Mouse (Mus musculus) MEL (cell line): ENCODE results near the gene Cenpa.

Experiments
- CTCF ChIP-seq, 3 experiments: IDR thresholded peaks in 2 of 3; conservative IDR thresholded peaks in 1 of 3; 2 replicates each; pipeline ENCODE4 v1.5.1; 2011 to 2012; ENCODE audit warnings: low read length in 3 of 3, low read depth in 2 of 3, mild to moderate bottlenecking in 2 of 3, improper control_type of control experiment in 1 of 3, inconsistent platforms in 1 of 3, mixed read lengths in 1 of 3, moderate library complexity in 1 of 3; ENCODE audit not compliant: control insufficient read depth in 1 of 3, insufficient read depth in 1 of 3, poor library complexity in 1 of 3, severe bottlenecking in 1 of 3
- EP300 ChIP-seq, 2 experiments: IDR thresholded peaks; 2 replicates each; pipeline ENCODE4 v1.6.1; 2011; ENCODE audit warnings: improper control_type of control experiment in 2 of 2, low read length in 2 of 2, low read depth in 1 of 2, mild to moderate bottlenecking in 1 of 2
- GABPA ChIP-seq: IDR thresholded peaks from 2 replicates; pipeline ENCODE4 v1.6.1; 2012; ENCODE audit warnings: low read depth, mild to moderate bottlenecking, inconsistent platforms, low read length, improper control_type of control experiment, moderate library complexity
- JUND ChIP-seq: IDR thresholded peaks from 2 replicates; pipeline ENCODE4 v1.6.1; 2011; ENCODE audit warnings: low read depth, mild to moderate bottlenecking, improper control_type of control experiment, low read length
- KAT2A ChIP-seq: conservative IDR thresholded peaks from 2 replicates; pipeline ENCODE4 v1.6.1; 2012; ENCODE audit warnings: low read depth, low read length, improper control_type of control experiment, inconsistent platforms
- MAX ChIP-seq: IDR thresholded peaks from 2 replicates; pipeline ENCODE4 v1.6.1; 2011; ENCODE audit warnings: low read length, improper control_type of control experiment
- MEF2A ChIP-seq: IDR thresholded peaks from 2 replicates; pipeline ENCODE4 v1.6.1; 2014; ENCODE audit warnings: low read depth, mild to moderate bottlenecking, inconsistent platforms, low read length, improper control_type of control experiment; ENCODE audit not compliant: poor library complexity, insufficient replicate concordance, severe bottlenecking; ENCODE audit errors: extremely low read depth
- MYC ChIP-seq: IDR thresholded peaks from 2 replicates; pipeline ENCODE4 v1.6.1; 2011; ENCODE audit warnings: low read depth, mild to moderate bottlenecking, low read length, improper control_type of control experiment, moderate library complexity
- NELFE ChIP-seq: IDR thresholded peaks from 2 replicates; pipeline ENCODE4 v1.6.1; 2011; ENCODE audit warnings: low read depth, low read length, improper control_type of control experiment
- POLR2A ChIP-seq, 2 experiments: IDR thresholded peaks; 2 replicates each; pipeline ENCODE4 v1.6.1; 2011 to 2012; ENCODE audit warnings: low read length in 2 of 2, mild to moderate bottlenecking in 2 of 2, control low read depth in 1 of 2, improper control_type of control experiment in 1 of 2, low read depth in 1 of 2, moderate library complexity in 1 of 2; ENCODE audit not compliant: control insufficient read depth in 1 of 2, insufficient read depth in 1 of 2, poor library complexity in 1 of 2

DNA sequence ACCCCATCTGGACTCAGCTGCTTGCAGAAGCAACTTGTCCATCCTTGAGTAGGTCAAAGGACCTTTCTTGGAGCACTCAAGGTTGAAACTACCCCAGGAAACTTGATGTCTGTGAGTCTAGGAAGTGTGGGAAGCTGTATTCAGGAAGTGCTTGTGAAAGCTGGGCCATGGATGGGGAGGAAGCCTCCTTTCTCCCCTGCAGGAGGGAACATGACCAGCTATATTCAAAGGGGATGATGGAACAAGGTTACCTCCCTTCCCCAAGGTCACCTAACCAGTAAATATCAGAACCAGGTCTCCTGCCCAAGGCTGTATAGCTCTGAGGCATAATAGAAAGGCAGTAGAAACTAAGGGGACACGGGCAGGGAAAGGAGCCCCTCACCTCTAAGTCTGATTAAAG lies 34.4 kb upstream of the Cenpa start:
- TF ChIP-seq POLR2A (IDR thresholded peaks at IDR 0.05; ENCODE audit: control insufficient read depth in 1 of 2, insufficient read depth in 1 of 2, low read depth in 1 of 2, low read length in 2 of 2, poor library complexity in 1 of 2) (no peak), KAT2A (no peak), CTCF (IDR thresholded peaks at IDR 0.05 in 2 of 3, conservative IDR thresholded peaks at IDR 0.05 in 1 of 3; ENCODE audit: control insufficient read depth in 1 of 3, insufficient read depth in 1 of 3, low read depth in 2 of 3, low read length in 3 of 3, poor library complexity in 1 of 3, severe bottlenecking in 1 of 3) (no peak), MAX (no peak), MYC (no peak), GABPA (no peak), JUND (no peak), EP300 (IDR thresholded peaks at IDR 0.05; ENCODE audit: low read depth in 1 of 2, low read length in 2 of 2) (no peak), MEF2A (no peak), NELFE (no peak)
